Mouse (Mus musculus) kidney, postnatal 0 days (tissue): ENCODE data around the gene Cfap36. TPM values are rescaled to one million over a fixed set of nuclear protein-coding genes. Genes with fewer than 3 reads are reported as not detected.

ENCODE experiments used
- ATAC-seq: fragments of 200-750 bp; cut with Nextera tagmentation; replicated peaks from 2 replicates; pipeline ENCODE4 v1.8.0; 2017; ENCODE audit warnings: low read depth, moderate number of reproducible peaks, moderate TSS enrichment, moderate library complexity; ENCODE audit not compliant: low FRiP score
- DNase-seq: peaks from one replicate; pipeline ENCODE4 v3.0.0-alpha.2; 2016; ENCODE audit warnings: low spot score
- H3K27ac ChIP-seq: fragments of 300-500 bp; sonication (generic); 2 replicates; pipeline ENCODE4 v1.5.1; 2014; ENCODE audit warnings: mild to moderate bottlenecking
- H3K27me3 ChIP-seq: fragments of 300-500 bp; sonication (generic); 2 replicates; pipeline ENCODE4 v1.6.1; 2014; ENCODE audit warnings: low read length, mixed read lengths; ENCODE audit not compliant: insufficient read depth
- H3K36me3 ChIP-seq: fragments of 300-500 bp; sonication (generic); 2 replicates; pipeline ENCODE4 v1.6.1; 2014; ENCODE audit warnings: low read length, mixed read lengths; ENCODE audit not compliant: insufficient read depth
- H3K4me1 ChIP-seq: fragments of 300-500 bp; sonication (generic); replicated peaks from 2 replicates; pipeline ENCODE4 v1.6.1; 2014; ENCODE audit warnings: antibody characterized with exemption, low read length, mixed read lengths; ENCODE audit not compliant: insufficient read depth
- H3K4me2 ChIP-seq: fragments of 300-500 bp; sonication (generic); 2 replicates; pipeline ENCODE4 v1.6.1; 2014; ENCODE audit warnings: mild to moderate bottlenecking, low read length, moderate library complexity, mixed read lengths
- H3K4me3 ChIP-seq: fragments of 300-500 bp; sonication (generic); replicated peaks from 2 replicates; pipeline ENCODE4 v1.5.1; 2014; ENCODE audit warnings: low read depth, low read length
- H3K9ac ChIP-seq: fragments of 300-500 bp; sonication (generic); 2 replicates; pipeline ENCODE4 v1.6.1; 2014; ENCODE audit warnings: low read depth, low read length
- H3K9me3 ChIP-seq: fragments of 300-500 bp; sonication (generic); replicated peaks from 2 replicates; pipeline ENCODE4 v1.6.1; 2016; ENCODE audit warnings: low read length, inconsistent platforms, mixed read lengths
- CTCF ChIP-seq: IDR thresholded peaks from 2 replicates; pipeline ENCODE4 v1.5.1; 2016; ENCODE audit warnings: antibody characterized with exemption, low read depth, mild to moderate bottlenecking, moderate library complexity
- WGBS: fragments of 180-500 bp; shearing (Covaris S2); extraction: QIAGEN DNeasy Blood & Tissue Kit; methylation state at CpG from one replicate; pipeline ENCODE4 v1.1.7; 2014; 5-methylcytosine and 5-hydroxymethylcytosine counted together
- polyA plus RNA-seq: library from polyadenylated mRNA; unstranded; fragments of >200 nt; fragmentation: Nextera tagmentation; extraction: Ambion mirVana; gene quantifications from 2 replicates; pipeline ENCODE4 v1.2.1, GENCODE M21; 2015

Cfap36 gene
- polyA plus RNA-seq, 1 experiment from 2014 or later, result 74.4 TPM

DNA sequence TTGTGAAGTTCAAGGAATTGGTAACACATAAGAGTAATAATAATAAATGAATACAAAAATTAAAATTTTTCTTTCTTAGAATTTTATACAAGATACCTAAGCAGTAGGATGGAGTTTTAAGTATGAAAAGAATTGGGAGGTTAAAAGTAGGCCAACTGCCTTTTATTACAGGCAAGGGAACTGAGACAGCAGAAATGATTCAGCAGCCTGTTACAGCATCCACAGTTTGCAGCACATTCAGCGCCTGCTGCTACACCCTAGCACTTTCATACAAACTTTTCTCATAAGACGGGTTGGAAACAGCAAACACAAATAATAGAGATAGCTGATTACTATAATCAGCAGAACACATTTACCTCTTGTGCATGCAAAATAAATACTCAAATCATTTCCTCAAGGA, 37.4 kb downstream of the Cfap36 start:
- no peak overlapping the region for H3K9ac ChIP-seq
- H3K27me3 ChIP-seq, result no peaks in the 10 kb centered on the region
- no peak for DNase-seq
- H3K27ac ChIP-seq, result no peak overlapping the region
- H3K4me2 ChIP-seq, result no peak overlapping the region
- no peaks in the 10 kb centered on the region for H3K4me1 ChIP-seq
- H3K4me3 ChIP-seq, result no peak overlapping the region
- H3K9me3 ChIP-seq, result no peaks in the 10 kb centered on the region
- no peak for ATAC-seq
- 99% methylated on average over 2 of the region's 2 CpGs for WGBS
- no peak for TF ChIP-seq CTCF
- peaks cover 20% of the 10 kb centered on the region; the same call in 1 of the 2 replicates for H3K36me3 ChIP-seq

DNA sequence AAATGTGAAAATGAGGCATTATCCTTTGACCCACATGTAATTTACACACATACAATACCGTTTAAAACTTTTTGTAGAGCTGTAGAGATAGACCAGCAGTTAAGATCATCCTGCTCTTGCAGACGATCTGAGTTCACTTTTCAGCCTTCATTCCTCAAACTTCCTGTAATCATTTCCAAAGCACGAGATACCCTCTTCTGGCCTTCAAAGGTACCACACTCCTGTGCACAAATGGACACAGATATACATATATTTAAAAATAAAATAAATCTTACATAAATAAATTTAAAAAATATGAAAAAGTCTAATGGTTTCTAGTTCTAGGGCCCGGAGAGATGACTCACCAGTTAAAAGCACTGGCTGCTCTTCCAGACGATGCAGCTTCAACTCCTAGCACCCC, 43.6 kb downstream of the Cfap36 start:
- Histone ChIP-seq H3K27me3 (no peaks in the 10 kb centered on the region), H3K36me3 (peaks cover 26% of the 10 kb centered on the region), H3K27ac (no peak overlapping the region), H3K4me3 (no peak overlapping the region), H3K9me3 (no peaks in the 10 kb centered on the region), H3K4me2 (no peak overlapping the region), H3K9ac (no peak overlapping the region), H3K4me1 (no peaks in the 10 kb centered on the region)
- 84% methylated on average over 5 of the region's 5 CpGs for WGBS
- peak; percentile 34; the same call in 1 of the 2 replicates for TF ChIP-seq CTCF
- no peak for ATAC-seq
- DNase-seq, result peak; percentile 18

DNA sequence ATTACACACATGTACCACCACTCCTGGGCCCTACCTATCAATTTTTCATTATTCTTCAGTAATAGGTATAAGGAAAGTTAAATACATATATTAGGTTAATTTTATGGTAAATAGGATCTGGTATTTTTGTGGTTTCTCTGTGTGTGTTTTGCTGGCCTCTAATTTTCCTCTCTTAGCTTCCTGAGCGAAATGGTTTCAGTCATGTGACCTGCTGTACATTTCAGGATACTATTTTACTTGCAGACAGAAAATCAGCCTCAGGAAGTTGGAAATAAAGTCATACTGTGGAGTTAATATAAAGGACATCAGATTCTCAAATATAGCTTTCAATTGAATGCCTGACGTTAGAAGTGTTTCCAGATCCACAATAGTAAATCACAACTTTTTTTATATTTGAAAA, 58.2 kb downstream of the Cfap36 start:
- DNase-seq, result no peak
- H3K9ac ChIP-seq, result no peak overlapping the region
- TF ChIP-seq CTCF, result no peak
- H3K27ac ChIP-seq, result no peak overlapping the region
- H3K27me3 ChIP-seq, result no peaks in the 10 kb centered on the region
- H3K4me1 ChIP-seq, result no peaks in the 10 kb centered on the region
- no peaks in the 10 kb centered on the region for H3K9me3 ChIP-seq
- no peak overlapping the region for H3K4me2 ChIP-seq
- peaks cover 22% of the 10 kb centered on the region for H3K36me3 ChIP-seq
- 75% methylated on average over 2 of the region's 2 CpGs for WGBS
- H3K4me3 ChIP-seq, result no peak overlapping the region
- ATAC-seq, result no peak

DNA sequence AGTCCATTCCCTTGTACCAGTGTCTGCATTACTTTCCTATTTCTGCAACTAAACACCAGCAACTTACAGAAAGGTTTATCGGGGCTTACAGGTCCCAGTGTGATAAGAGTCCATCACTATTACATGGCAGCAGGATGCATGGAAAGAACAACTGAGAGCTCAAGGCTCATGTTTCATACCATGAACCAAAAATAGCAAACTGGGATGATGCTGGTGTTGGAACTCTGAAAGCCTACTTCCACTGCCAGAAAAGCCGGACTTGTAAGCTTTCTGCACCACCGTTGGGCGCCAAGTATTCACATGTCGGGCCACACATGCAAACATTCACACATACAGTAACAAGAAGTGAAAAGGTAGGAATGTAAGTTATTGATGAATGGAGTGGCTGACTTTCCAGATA, 65.5 kb downstream of the Cfap36 start:
- H3K9me3 ChIP-seq, result no peaks in the 10 kb centered on the region

DNA sequence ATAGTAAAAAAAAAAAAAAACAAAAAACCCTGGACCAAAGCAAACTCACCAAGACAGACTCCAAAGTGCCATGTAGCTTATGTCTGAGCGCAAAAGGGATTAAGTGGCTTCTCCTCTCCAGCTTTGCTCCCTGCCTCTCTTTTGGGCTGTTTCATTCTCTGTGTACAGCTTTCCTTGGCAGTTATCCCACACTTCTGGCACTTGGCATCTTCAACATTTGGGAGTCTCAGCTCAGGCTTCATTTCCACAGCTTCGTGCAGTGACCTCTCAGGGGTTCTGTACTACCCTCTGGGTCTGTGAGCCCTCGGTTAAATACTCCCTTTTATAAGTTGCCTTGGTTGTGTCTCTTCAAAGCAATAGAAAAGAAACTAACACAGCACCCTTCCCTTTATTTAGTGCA, 66.6 kb downstream of the Cfap36 start:
- DNase-seq, result no peak
- no peaks in the 10 kb centered on the region for H3K4me1 ChIP-seq

More for the DNA sequence above, 65.5 kb downstream of the Cfap36 start:
- WGBS, result 98% methylated on average over 5 of the region's 5 CpGs
- Histone ChIP-seq H3K9ac (no peak overlapping the region), H3K4me3 (no peak overlapping the region), H3K4me1 (no peaks in the 10 kb centered on the region), H3K27me3 (no peaks in the 10 kb centered on the region), H3K27ac (no peak overlapping the region), H3K36me3 (peaks cover 29% of the 10 kb centered on the region), H3K4me2 (no peak overlapping the region)
- ATAC-seq (no peak), DNase-seq (no peak)
- no peak for TF ChIP-seq CTCF

DNA sequence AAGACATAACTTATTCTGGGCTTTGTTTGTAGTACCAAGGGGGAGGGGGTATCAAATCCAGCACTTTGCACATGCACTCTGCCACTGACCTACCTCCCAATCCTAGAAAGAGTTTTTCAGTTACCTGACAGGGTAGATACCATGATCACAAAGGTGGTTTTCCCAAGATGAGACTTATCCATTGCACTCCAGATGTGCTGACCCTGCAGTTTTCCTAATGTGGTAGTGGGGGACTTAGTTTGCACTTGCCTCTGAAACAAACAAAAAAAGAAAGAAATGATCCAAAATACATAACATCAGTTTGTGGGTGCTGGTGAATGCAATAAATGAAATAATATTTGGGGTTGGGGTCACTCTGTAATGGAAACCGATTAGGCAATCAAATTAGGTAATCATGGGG, 67.9 kb downstream of the Cfap36 start:
- H3K9me3 ChIP-seq, result no peaks in the 10 kb centered on the region
- H3K27ac ChIP-seq, result no peak overlapping the region
- no peak overlapping the region for H3K4me2 ChIP-seq
- no peaks in the 10 kb centered on the region for H3K27me3 ChIP-seq
- H3K4me3 ChIP-seq, result no peak overlapping the region
- no peak for DNase-seq
- 94% methylated on average over 1 of the region's 1 CpGs for WGBS
- H3K36me3 ChIP-seq, result peaks cover 15% of the 10 kb centered on the region; the same call in 1 of the 2 replicates
- H3K9ac ChIP-seq, result no peak overlapping the region
- ATAC-seq, result no peak
- no peaks in the 10 kb centered on the region for H3K4me1 ChIP-seq
- TF ChIP-seq CTCF, result no peak

More for the DNA sequence above, 66.6 kb downstream of the Cfap36 start:
- H3K4me2 ChIP-seq, result no peak overlapping the region
- H3K27me3 ChIP-seq, result no peaks in the 10 kb centered on the region
- no peak for TF ChIP-seq CTCF
- H3K9ac ChIP-seq, result no peak overlapping the region
- H3K36me3 ChIP-seq, result peaks cover 18% of the 10 kb centered on the region; the same call in 1 of the 2 replicates
- 80% methylated on average over 3 of the region's 3 CpGs for WGBS
- no peaks in the 10 kb centered on the region for H3K9me3 ChIP-seq
- H3K27ac ChIP-seq, result no peak overlapping the region
- no peak for ATAC-seq
- H3K4me3 ChIP-seq, result no peak overlapping the region
